Mouse (Mus musculus) layer of hippocampus, postnatal 36 days (tissue): ENCODE data around the gene Ncaph2. TPM values are rescaled to one million over a fixed set of nuclear protein-coding genes. Genes with fewer than 3 reads are reported as not detected.

Experiments used
- DNase-seq, 2 experiments: peaks; one replicate each; pipeline ENCODE4 v3.0.0; 2022
- microRNA-seq, 2 experiments: library from miRNA; unstranded; fragments of <30 nt; microRNA quantifications; one replicate each; pipeline ENCODE4 v1.2.0; 2021
- total RNA-seq, 2 experiments: library from RNA; stranded (reverse); gene quantifications; 2 replicates each; pipeline ENCODE4 v1.2.3; 2021

Ncaph2 gene
- total RNA-seq, 2 experiments from 2014 or later, result 87.0 to 95.3 TPM

DNA sequence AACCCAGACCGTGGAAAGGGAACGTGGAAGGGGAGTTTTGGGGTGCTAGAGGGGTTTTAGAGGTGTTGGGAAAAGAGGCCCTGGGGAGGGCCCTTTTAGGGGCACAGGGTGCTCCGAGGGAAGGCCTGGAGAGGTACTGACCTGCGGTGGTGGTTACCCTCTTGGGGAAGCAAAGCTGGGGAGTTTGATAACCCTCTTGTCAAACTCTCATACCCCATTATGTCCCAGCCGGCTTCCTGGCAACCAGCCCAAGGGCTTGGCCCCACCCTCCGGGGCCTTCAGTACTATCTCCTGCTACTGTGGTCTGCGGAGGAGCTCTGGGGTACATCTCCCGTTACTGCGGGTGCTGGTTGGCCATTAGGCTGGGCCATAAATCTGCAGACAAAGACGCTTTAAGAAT lies 23.9 kb downstream of the Ncaph2 start:
- DNase-seq, result no peak

GRCm38 (mm10) chr15:89384617-89385016 lies 29.1 kb downstream of the Ncaph2 start, which contains the start of gene Klhdc7b:
TSS of gene Klhdc7b (plus strand) at chr15:89384917.
- DNase-seq, result no peak

- no peak for DNase-seq
These were observed 31.6 kb downstream of the Ncaph2 start for GRCm38 (mm10) chr15:89387127-89387526.

- no peak for DNase-seq
These were observed 34.6 kb downstream of the Ncaph2 start for GRCm38 (mm10) chr15:89390081-89390480.

GRCm38 (mm10) chr15:89396883-89397282 lies 41.4 kb downstream of the Ncaph2 start:
- no peak for DNase-seq

DNA sequence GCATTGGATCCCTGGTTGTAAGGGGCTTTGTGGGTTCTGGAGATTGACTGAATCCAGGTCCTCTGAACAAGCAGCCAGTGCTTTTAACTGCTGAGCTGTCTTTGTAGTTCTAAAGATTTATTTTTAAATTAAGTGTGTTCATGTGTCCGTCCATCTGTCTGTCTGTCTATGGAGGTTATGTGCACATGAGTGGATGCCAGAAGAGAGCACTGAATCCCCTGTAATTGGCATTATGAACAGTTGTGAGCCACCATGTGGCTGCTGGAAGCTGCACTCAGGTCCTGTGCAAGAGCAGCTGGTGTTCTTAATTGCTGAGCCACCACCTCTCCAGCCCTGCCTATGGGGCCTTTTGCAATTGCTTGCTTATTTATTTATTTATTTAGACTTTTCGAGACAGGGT lies 42.6 kb downstream of the Ncaph2 start:
- no peak for DNase-seq

GRCm38 (mm10) chr15:89399716-89400115 lies 44.2 kb downstream of the Ncaph2 start:
- no peak for DNase-seq

- DNase-seq, result no peak
These were observed 47.0 kb downstream of the Ncaph2 start for GRCm38 (mm10) chr15:89402471-89402870.

DNA sequence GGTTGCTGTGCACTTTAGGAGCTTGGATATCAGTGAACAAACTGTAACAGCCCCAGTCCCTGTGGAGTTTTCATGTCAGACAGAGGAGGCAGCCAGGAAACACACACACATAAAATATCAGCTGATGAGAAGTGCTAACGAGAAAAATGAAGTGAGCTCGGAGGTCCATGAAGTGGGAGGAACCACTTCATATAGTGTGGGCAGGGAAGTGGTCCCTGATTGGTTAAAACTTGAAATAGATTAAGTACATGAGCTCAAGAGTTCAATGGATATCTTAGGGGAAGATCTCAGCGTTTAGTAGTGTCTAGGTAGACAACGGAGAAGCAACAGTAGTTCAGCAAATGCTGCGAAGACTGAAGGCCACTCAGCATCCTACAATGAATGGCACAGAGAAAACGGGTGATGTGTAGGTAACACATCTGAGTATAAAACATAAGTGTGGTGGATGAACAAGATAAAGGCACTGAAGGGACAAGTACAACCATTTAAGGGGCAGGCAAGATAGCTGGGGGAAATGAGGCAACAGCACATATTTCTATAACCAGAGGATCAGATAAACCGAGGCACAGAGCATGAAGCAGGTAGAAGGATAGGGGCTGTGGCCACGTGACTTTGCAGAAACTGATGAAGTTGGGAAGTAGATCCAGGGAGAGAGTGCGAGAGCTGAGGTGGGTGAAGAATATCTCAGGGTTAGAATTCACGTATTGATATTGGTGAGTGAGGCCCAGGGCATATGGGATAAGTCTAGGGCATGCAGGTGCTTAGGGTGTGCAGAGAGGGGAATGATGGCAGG lies 49.5 kb downstream of the Ncaph2 start:
- DNase-seq, result no peak

DNA sequence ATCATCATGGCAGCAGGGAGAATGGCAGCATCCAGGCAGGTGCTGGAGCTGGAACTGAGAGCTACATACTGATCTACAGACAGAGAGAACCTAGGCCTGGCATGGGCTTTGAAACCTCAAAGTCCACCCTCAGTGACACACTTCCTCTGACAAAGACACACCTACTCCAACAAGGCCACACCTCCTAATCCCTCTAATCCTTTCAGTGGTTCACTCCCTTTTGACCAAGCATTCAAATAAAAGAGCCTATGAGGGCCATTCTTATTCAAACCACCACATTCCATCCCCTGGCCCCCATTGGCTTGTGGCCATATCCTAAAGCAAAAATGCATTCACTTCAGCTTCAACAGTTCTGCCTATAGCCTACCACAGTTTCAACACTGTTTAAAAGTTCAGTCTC lies 51.2 kb downstream of the Ncaph2 start:
- DNase-seq, result no peak

- no peak for DNase-seq
These were observed 54.6 kb downstream of the Ncaph2 start, which contains the start of gene Syce3 for GRCm38 (mm10) chr15:89410118-89410517. TSS of gene Syce3 (minus strand) at chr15:89410503.

DNA sequence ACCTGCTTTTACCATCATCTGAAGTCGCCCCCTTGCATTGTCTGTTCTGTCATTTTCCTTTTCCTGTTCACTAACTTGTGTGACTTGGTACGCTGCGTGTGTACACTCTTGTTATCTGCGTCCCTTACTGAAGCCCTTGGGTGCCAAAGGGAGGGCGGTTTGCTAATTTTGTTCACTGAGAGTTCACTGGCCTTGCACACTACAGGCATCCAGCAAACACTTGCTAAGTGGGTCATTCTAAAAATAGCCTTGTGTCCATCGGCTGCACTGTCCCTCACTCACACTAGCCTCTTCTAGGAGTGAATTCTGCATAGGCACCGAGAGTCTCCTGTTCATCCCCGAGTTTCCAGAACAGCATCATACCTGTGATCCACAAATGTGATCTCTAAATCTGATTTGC lies 59.8 kb downstream of the Ncaph2 start:
- DNase-seq, result no peak

- no peak for DNase-seq
These were observed 66.4 kb downstream of the Ncaph2 start for GRCm38 (mm10) chr15:89421938-89422337.

Small RNAs within 50 kb of the gene (microRNA-seq; reads per million reads assigned to microRNA genes)
- gene Mir6959, result 5.4 to 5.7 reads per million in 2 experiments

Other genes with a start within 250 kb of the Ncaph2 start
- gene Tubgcp6, start 232.6 kb upstream of the Ncaph2 start, total RNA-seq, result 10 to 100 TPM; 28.4 to 35.3 TPM
- 10 to 100 TPM; 14.3 to 14.7 TPM for gene Hdac10, start 227.0 kb upstream of the Ncaph2 start, total RNA-seq
- 1 to 10 TPM; 3.1 to 4.7 TPM for gene Mapk12, start 215.0 kb upstream of the Ncaph2 start, total RNA-seq
- 10 to 100 TPM; 21.9 to 22.8 TPM for gene Mapk11, start 206.1 kb upstream of the Ncaph2 start, total RNA-seq
- gene Plxnb2, start 174.9 kb upstream of the Ncaph2 start, total RNA-seq, result 10 to 100 TPM; 51.0 to 58.7 TPM
- 10 to 100 TPM; 33.5 to 38.7 TPM for gene Dennd6b, start 159.2 kb upstream of the Ncaph2 start, total RNA-seq
- 100 to 1,000 TPM; 158 to 162 TPM for gene Ppp6r2, start 144.2 kb upstream of the Ncaph2 start, total RNA-seq
- 100 to 1,000 TPM; 330 to 340 TPM for gene Sbf1, start 40.4 kb upstream of the Ncaph2 start, total RNA-seq
- not detected for gene Adm2, start 33.0 kb upstream of the Ncaph2 start, total RNA-seq
- gene Miox, start 21.3 kb upstream of the Ncaph2 start, total RNA-seq, result not detected
- 10 to 100 TPM; 19.7 to 21.4 TPM for gene Lmf2, start 60 bp upstream of the Ncaph2 start, total RNA-seq
- gene Sco2, start 18.1 kb downstream of the Ncaph2 start, total RNA-seq, result 10 to 100 TPM; 31.5 to 32.6 TPM
- 1 to 10 TPM; 1.4 to 1.5 TPM for gene Tymp, start 21.3 kb downstream of the Ncaph2 start, total RNA-seq
- 1 to 10 TPM; 2.7 to 2.8 TPM for gene Odf3b, start 23.6 kb downstream of the Ncaph2 start, total RNA-seq
- gene Klhdc7b, start 29.2 kb downstream of the Ncaph2 start, total RNA-seq, result under 1 TPM; 0.25 to 0.68 TPM
- gene Syce3, start 54.8 kb downstream of the Ncaph2 start, total RNA-seq, result not detected
- gene Cpt1b, start 70.1 kb downstream of the Ncaph2 start, total RNA-seq, result 1 to 10 TPM; 1.8 to 2.3 TPM
- gene C730034F03Rik, start 73.9 kb downstream of the Ncaph2 start, total RNA-seq, result 1 to 10 TPM; 2.6 to 3.1 TPM
- gene Gm44502, start 74.0 kb downstream of the Ncaph2 start, total RNA-seq, result under 1 TPM in 1 of 2 experiments, not detected in 1; 0.30 TPM
- gene Chkb, start 74.2 kb downstream of the Ncaph2 start, total RNA-seq, result 10 to 100 TPM; 37.5 to 43.0 TPM
- gene Mapk8ip2, start 98.2 kb downstream of the Ncaph2 start, total RNA-seq, result 100 to 1,000 TPM; 248 to 284 TPM
- 10 to 100 TPM; 28.6 to 30.6 TPM for gene Arsa, start 121.7 kb downstream of the Ncaph2 start, total RNA-seq
- 100 to 1,000 TPM; 244 to 255 TPM for gene Shank3, start 143.9 kb downstream of the Ncaph2 start, total RNA-seq
- gene Acr, start 212.6 kb downstream of the Ncaph2 start, total RNA-seq, result 1 to 10 TPM in 1 of 2 experiments, under 1 TPM in 1; 0.91 to 1.2 TPM
- gene Rabl2, start 236.2 kb downstream of the Ncaph2 start, total RNA-seq, result 10 to 100 TPM; 27.1 to 31.2 TPM